Mouse (Mus musculus): Measurements from ENCODE around the gene Hist1h2af. TPM values are rescaled to one million over a fixed set of nuclear protein-coding genes. Genes with fewer than 3 reads are reported as not detected.
"Not testable (repeated sequence)": the region's sequence is repeated elsewhere in the genome, so short reads cannot be mapped to it uniquely, and the experiment has no call there.

Hist1h2af gene
- total RNA-seq, 2 experiments from 2014 or later, result 3.0 TPM; not detected in 1

DNA sequence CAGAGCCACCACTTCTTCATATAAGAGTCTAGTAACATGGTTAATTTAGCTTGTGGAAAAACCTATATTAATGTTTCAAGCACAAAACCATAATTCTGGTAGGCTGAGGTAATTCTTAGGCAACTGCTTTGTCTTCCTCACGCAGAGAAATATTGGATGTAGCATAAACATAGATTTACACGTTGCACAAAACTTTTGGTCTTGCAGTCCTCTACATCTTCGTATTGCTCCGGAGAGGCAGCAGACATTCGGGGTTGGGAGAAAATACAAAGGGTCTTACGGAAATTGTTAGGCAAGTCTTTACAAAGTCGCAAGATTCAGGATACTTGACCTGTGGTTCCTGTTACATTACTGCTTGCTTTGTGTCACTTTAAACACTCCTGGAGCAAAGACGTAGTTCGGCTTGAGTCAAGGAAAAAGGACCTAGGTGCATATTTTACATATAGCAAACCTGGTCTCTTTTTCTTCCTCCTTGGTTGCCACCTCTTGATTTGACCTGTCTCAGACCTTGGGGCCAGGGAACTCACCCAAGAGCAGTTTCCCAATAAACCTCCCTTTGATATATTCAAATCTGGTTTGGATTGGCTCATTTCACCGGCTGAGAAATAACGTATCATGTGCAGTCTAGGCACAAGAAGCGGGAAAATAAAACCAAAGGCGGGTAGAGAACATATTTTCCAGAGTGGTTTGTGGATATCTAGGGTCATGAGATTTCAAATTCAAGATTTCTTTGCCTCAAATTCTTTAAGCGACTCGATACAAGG is 844 bp downstream of the Hist1h2af start:
- DNase-seq (ENCODE audit: low spot score in 2 of 2), result no peak

GRCm38 (mm10) chr13:23535137-23536075 is 1.7 kb downstream of the Hist1h2af start, which contains the start of gene Hist1h3g:
TSS of gene Hist1h3g (plus strand) at chr13:23535422.
- peak; percentile 89 to 96 for DNase-seq (ENCODE audit: low spot score in 2 of 2)

- DNase-seq (ENCODE audit: low spot score in 2 of 2), result no peak
These were observed 2.5 kb downstream of the Hist1h2af start for GRCm38 (mm10) chr13:23536076-23536822.

GRCm38 (mm10) chr13:23537006-23537710 is 3.5 kb downstream of the Hist1h2af start:
- no peak for DNase-seq (ENCODE audit: low spot score in 2 of 2)

DNA sequence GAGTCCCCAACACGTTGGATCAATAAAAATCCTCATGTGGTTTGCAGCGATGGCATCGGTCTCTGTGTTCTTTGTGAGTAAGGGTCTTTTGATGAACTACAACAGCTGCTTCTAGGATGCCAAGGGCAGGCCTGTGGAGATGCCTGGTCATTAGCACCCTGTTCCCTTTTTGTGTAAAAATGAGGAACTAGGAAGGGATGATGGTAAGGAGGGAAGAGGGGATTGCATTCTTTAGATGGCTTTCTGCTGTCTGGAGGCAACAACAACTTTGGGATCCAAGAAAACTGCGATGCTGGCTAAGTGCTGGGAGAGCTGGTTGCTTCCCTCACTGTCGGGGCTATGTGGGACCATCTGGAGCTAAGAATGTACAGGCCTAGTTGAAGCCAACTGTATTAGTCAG is 4.5 kb downstream of the Hist1h2af start:
- DNase-seq (ENCODE audit: low spot score in 2 of 2), result no peak

DNA sequence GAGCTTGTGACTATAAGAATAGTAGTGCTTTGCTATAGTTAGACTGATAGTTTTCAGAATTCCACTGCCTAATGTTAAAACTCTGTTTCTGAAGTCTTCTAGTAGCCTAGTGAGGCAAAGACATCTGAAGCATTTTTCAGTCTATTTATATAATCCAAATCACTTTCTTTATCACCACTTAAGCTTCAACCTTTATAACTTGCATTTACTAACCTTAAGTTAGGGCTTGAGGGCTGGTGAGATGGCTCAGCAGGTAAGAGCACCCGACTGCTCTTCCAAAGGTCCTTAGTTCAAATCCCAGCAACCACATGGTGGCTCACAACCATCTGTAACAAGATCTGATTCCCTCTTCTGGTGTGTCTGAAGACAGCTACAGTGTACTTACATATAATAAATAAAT is 6.1 kb downstream of the Hist1h2af start:
- not testable (repeated sequence) for DNase-seq (ENCODE audit: low spot score in 2 of 2)

DNA sequence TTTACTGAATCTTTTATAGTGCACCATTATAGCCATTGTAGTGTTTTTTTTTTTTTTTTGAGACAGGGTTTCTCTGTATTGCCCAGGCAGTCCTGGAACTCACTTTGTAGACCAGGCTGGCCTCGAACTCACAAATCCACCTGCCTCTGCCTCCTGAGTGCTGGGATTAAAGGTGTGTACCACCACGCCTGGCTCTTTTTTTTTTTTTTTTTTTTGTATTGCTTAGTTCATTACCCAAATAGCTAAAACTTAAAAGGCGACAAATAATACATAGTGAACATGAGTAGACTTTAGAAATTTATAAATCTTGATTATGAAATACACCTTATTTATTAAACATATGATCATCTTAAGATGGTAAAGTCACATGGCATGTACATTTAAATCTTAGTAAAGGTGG is 7.8 kb downstream of the Hist1h2af start:
- no peak for DNase-seq (ENCODE audit: low spot score in 2 of 2)

GRCm38 (mm10) chr13:23542225-23542980 is 8.7 kb downstream of the Hist1h2af start:
- not testable (repeated sequence) for DNase-seq (ENCODE audit: low spot score in 2 of 2)

DNA sequence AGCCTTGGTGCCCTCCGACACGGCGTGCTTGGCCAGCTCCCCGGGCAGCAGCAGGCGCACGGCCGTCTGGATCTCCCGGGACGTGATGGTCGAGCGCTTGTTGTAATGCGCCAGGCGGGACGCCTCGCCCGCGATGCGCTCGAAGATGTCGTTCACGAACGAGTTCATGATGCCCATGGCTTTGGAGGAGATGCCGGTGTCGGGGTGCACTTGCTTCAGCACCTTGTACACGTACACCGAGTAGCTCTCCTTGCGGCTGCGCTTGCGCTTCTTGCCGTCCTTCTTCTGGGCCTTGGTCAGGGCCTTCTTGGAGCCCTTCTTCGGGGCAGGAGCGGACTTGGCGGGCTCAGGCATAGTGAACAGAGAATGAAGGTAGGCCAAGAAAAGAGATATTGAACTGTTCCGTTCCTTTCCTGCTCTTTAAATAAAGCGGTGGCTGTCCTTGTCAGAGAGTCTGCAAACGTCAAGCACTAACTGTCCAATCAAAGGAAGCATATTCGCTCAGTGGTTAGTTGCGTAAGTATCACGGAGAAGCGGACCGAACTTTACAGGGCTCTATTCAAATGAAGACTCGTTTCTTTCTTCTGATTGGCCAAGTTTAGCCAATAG is 9.4 kb downstream of the Hist1h2af start, which contains the start of gene Hist1h2bh:
Gene Hist1h2bh, minus strand, starts transcription at position 394 of the 609 bp plus-strand sequence.
- DNase-seq (ENCODE audit: low spot score in 2 of 2), result peak; percentile 56 to 86

DNA sequence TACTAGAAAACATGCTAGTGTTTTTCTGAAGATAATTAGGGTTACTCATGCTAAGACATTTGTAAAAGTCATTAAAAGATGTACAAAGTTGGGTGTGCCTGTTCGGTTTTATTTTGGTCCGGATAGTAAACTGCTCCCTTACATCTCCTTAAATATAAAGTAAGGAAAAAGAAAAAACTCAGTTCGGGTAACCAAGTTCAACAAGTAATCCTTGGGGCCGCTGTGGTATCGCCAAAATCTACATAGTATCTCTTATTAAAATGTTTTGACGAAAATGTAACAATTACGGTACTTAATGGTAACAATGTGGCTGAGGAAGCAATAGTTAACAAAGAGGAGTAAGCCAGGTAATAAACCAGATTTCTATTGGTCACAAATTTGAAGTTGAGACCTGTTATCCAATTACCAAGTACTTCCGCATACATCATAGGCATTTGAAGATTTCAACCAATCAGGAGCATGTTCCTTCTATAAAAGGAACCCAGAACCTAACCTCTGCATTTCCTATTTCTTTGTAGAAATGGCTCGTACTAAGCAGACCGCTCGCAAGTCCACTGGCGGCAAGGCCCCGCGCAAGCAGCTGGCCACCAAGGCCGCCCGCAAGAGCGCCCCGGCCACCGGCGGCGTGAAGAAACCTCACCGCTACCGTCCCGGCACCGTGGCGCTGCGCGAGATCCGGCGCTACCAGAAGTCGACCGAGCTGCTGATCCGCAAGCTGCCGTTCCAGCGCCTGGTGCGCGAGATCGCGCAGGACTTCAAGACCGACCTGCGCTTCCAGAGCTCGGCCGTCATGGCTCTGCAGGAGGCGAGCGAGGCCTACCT is 10.5 kb downstream of the Hist1h2af start, which contains the start of gene Hist1h3f:
Gene Hist1h3f, plus strand, starts transcription at position 88 of the 822 bp plus-strand sequence.
- DNase-seq (ENCODE audit: low spot score in 2 of 2), result peak; percentile 69 to 91

- not testable (repeated sequence) for DNase-seq (ENCODE audit: low spot score in 2 of 2)
These were observed 11.0 kb downstream of the Hist1h2af start for GRCm38 (mm10) chr13:23544787-23545120.

- DNase-seq (ENCODE audit: low spot score in 2 of 2), result no peak
These were observed 13.0 kb downstream of the Hist1h2af start for GRCm38 (mm10) chr13:23546694-23547093.

DNA sequence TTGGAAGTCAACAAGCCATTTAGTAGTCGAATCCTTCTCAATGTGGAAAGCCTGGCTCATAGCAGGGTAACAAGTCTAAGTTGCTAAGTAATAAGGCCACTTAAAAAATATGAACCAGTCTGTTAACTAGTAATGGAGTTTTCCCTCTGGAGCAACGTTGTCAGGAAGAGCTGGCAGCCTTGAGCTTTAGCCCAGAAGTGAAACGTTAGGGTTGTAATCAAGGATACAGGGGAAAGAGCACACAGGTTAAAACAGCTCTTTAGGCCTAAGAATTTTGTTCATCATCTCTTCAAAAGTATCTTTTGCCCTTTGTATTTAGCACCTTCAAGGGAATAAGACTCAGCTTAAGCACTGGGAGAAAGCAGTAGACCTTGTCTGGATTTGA is 17.0 kb downstream of the Hist1h2af start:
- no peak for DNase-seq (ENCODE audit: low spot score in 2 of 2)

- peak; percentile 90 to 95 for DNase-seq (ENCODE audit: low spot score in 2 of 2)
These were observed 17.6 kb downstream of the Hist1h2af start, which contains the start of gene Hist1h4f for GRCm38 (mm10) chr13:23551146-23551834. TSS of gene Hist1h4f (minus strand) at chr13:23551648.

DNA sequence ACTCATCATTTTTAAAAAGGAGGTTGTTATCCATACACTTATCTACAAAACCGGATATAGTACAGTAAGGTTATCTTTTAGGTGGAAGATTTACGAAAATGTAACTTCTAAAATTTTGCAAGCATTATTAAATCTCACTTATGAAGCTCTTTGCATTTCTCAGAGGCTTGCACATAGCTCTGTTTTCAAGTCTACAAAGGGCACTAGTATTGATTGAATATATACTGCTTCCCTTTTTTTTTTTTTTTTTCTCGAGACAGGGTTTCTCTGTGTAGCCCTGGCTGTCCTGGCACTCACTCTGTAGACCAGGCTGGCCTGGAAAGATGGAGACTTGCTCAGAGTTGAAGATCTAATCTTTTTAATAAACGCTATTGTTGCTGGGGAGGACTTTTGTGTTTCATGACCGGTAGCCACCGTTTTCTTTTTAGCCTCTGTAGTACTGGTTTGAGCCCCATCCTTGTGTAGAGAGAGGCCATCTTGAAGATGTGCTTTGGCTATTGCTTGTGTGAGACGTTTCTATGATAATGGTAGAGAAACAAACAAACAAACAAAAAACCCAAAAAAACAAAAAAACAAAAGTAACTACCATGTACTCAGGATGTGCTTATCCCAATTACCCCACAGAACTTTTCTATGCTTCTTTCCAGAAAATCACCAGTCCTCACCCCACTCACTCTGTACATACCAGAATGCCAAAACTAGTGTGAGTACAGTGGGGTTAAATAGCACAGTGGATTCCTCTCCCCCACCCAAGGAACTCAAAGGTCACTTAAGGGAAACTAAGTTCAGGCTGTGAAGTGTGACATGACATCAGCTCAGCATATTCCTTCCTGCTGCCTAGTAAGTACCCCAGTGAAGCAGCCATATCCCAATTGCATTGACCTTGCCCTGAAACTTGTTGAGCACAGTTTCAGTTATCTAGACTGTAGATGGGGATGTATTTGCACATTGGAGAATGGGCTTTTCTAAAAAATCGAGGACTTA is 18.5 kb downstream of the Hist1h2af start:
- no peak for DNase-seq (ENCODE audit: low spot score in 2 of 2)

DNA sequence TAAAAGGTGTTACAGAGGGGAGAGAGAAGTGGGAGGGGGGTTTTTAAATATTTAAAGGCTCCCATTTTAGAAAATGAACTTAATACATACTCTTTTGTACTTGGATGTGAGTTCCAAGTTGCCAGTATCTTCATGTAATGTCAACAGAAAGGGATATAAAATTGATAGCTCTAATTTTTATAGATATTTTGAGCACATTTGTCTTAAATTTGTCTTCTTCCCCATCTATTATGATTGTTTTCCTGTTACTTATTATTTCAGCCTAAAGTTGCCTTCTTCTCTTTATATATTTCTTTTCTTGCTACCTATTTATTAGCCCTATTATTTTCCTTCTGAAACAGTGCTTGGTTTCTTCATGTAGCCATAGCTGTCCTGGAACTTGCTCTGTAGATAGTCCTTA is 19.3 kb downstream of the Hist1h2af start, which contains the start of gene Hist1h1d:
Gene Hist1h1d, plus strand, starts transcription at position 301 of the 400 bp plus-strand sequence.
- no peak for DNase-seq (ENCODE audit: low spot score in 2 of 2)

Data from layer of hippocampus, adult 18-20 months (tissue).